Mouse (Mus musculus): ENCODE measurements around the gene Tmem131. TPM values are rescaled to one million over a fixed set of nuclear protein-coding genes. Genes with fewer than 3 reads are reported as not detected.

The Tmem131 gene
- total and polyA plus RNA-seq, 3 experiments = 9.7 to 39.9 (median 11.5) TPM

DNA sequence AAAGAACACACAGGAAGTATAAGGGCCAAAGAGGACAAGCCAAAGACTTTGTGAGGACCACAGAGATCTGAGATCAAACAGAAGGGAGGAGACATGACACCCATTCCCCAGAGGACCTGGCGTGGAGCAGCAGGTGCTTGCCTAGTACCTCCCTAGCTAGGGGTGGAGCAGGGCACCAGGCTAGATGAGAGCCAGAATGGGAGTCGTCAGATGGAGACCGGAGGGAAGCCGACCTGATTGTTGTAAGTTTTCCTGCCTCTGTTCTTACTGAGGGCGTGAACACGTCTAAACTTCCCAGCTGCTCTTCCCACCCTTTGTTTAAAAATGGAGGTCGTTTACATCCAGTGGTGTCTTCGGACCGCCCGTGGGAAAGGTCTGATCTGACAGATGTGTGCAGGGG lies 176.1 kb downstream of the Tmem131 start:
- H3K9me3 ChIP-seq (replicated peaks; ENCODE audit: low read length) = peaks cover 2% of the 10 kb centered on the region
- peak; percentile 24 for DNase-seq (ENCODE audit: extremely low read depth)
- H3K4me3 ChIP-seq (replicated peaks in 1 of 3; ENCODE audit: low read depth in 2 of 3, low read length in 2 of 3, poor library complexity in 1 of 3) = no peak overlapping the region
- in situ Hi-C loops (cut with MboI; ENCODE audit: low pct_ligation_motif_present, low pct_unique_long_range_greater_than_20kb, low sequenced_read_pairs) (no loop called here), dilution Hi-C loops (cut with MboI; ENCODE audit: extremely low pct_ligation_motif_present, extremely low pct_unique_long_range_greater_than_20kb, low sequenced_read_pairs) (no loop called here)
- no peak for TF ChIP-seq PAX5 (IDR thresholded peaks at IDR 0.05; ENCODE audit: low read length)
- no peak for TF ChIP-seq POLR2A (IDR thresholded peaks at IDR 0.05; ENCODE audit: low read depth, low read length)
- no peak for TF ChIP-seq JUN (IDR thresholded peaks at IDR 0.05; ENCODE audit: insufficient read depth, low read depth, low read length)
- no peak for TF ChIP-seq EP300 (IDR thresholded peaks at IDR 0.05; ENCODE audit: low read length)
- no peak for TF ChIP-seq ZMIZ1 (IDR thresholded peaks at IDR 0.05; ENCODE audit: low read depth, low read length)
- no peak for TF ChIP-seq TBP (conservative IDR thresholded peaks at IDR 0.05; ENCODE audit: low read depth, low read length)
- no peak for TF ChIP-seq POLR2AphosphoS2 (IDR thresholded peaks at IDR 0.05; ENCODE audit: low read depth, low read length)
- TF ChIP-seq BHLHE40 (IDR thresholded peaks at IDR 0.05; ENCODE audit: low read depth, low read length) = no peak
- no peak for TF ChIP-seq ZC3H11A (IDR thresholded peaks at IDR 0.05; ENCODE audit: low read depth, low read length)
- TF ChIP-seq UBTF (IDR thresholded peaks at IDR 0.05; ENCODE audit: low read depth, low read length) = no peak
- no peak for TF ChIP-seq SMC3 (IDR thresholded peaks at IDR 0.05; ENCODE audit: low read depth, low read length)
- no peak for TF ChIP-seq RCOR1 (conservative IDR thresholded peaks at IDR 0.05; ENCODE audit: low read depth, low read length)
- no peak for TF ChIP-seq ETS1 (conservative IDR thresholded peaks at IDR 0.05; ENCODE audit: low read depth, low read length)
- no peak for TF ChIP-seq ELF1 (IDR thresholded peaks at IDR 0.05; ENCODE audit: low read depth, low read length)
- no peak for TF ChIP-seq E2F4 (IDR thresholded peaks at IDR 0.05; ENCODE audit: insufficient replicate concordance, low read depth, low read length)
- no peak for TF ChIP-seq HCFC1 (IDR thresholded peaks at IDR 0.05; ENCODE audit: low read depth, low read length)
- TF ChIP-seq CTCF (conservative IDR thresholded peaks at IDR 0.05 in 1 of 2, IDR thresholded peaks at IDR 0.05 in 1 of 2; ENCODE audit: low read depth in 2 of 2, low read length in 2 of 2) = no peak
- no peak overlapping the region for H3K9ac ChIP-seq (ENCODE audit: insufficient read depth, low read depth)
- H3K79me2 ChIP-seq (replicated peaks; ENCODE audit: control insufficient read depth, extremely low read depth, insufficient read depth, poor library complexity, severe bottlenecking) = no peaks in the 10 kb centered on the region
- H3K4me2 ChIP-seq (ENCODE audit: insufficient read depth, low read depth, poor library complexity, severe bottlenecking) = no peak overlapping the region
- peaks cover 9 to 32% of the 10 kb centered on the region in 2 experiments; a peak in 2 of 4 replicates for H3K4me1 ChIP-seq (ENCODE audit: control insufficient read depth in 1 of 2, insufficient read depth in 2 of 2)
- no peaks in the 10 kb centered on the region for H3K36me3 ChIP-seq (replicated peaks in 1 of 2; ENCODE audit: control insufficient read depth in 1 of 2, insufficient read depth in 1 of 2, low read length in 1 of 2)
- no peaks in the 10 kb centered on the region for H3K27me3 ChIP-seq (replicated peaks)
- H3K27ac ChIP-seq (ENCODE audit: insufficient read depth, low read depth) = no peak overlapping the region

DNA sequence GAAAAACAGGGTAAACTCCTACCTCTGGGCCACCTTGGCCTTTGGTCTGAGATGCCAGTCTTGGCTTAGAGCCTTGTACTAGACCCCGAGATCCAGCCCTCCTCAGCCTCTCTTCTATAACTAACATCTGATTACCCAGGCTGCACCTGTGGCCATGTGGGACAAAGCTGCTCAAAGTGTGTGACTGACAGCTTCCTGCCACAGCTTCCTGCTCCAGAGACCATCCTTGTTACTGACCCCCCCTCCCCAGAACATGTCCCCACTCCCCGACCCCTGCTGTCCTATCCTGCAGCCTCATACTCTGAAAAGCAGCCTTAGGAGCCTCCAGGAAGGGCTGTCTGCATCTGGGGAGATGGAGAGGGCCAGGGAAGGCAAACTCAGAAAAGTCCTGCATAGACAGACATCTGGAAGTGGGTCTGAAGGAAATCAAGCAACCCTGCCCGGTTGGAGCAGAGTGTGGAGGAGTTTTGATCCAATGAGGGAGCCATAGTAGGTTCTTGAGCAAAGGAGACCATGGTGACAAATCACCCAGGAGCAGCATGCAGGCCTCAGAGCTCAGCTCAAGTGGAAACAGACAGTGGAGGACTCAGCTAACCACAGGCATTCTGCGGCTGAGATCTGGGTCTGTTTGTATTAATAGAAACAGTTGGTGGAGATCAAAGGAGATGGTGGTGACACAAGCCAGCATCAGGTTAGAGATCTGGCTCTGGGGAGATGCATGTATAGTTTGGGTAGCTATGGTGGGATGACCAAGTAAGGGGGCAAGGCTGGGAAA lies 176.8 kb downstream of the Tmem131 start:
- Histone ChIP-seq H3K4me2 (ENCODE audit: insufficient read depth, low read depth, poor library complexity, severe bottlenecking) (no peak overlapping the region), H3K36me3 (replicated peaks in 1 of 2; ENCODE audit: control insufficient read depth in 1 of 2, insufficient read depth in 1 of 2, low read length in 1 of 2) (no peaks in the 10 kb centered on the region), H3K4me3 (replicated peaks in 1 of 3; ENCODE audit: low read depth in 2 of 3, low read length in 2 of 3, poor library complexity in 1 of 3) (no peak overlapping the region), H3K27ac (ENCODE audit: insufficient read depth, low read depth) (no peak overlapping the region), H3K9ac (ENCODE audit: insufficient read depth, low read depth) (no peak overlapping the region), H3K9me3 (replicated peaks; ENCODE audit: low read length) (peaks cover 2% of the 10 kb centered on the region), H3K4me1 (ENCODE audit: control insufficient read depth in 1 of 2, insufficient read depth in 2 of 2) (peaks cover 7 to 25% of the 10 kb centered on the region in 2 experiments; a peak in 2 of 4 replicates), H3K79me2 (replicated peaks; ENCODE audit: control insufficient read depth, extremely low read depth, insufficient read depth, poor library complexity, severe bottlenecking) (no peaks in the 10 kb centered on the region), H3K27me3 (replicated peaks) (no peaks in the 10 kb centered on the region)
- DNase-seq (ENCODE audit: extremely low read depth) = peak; percentile 37
- in situ Hi-C loops (cut with MboI; ENCODE audit: low pct_ligation_motif_present, low pct_unique_long_range_greater_than_20kb, low sequenced_read_pairs) (no loop called here), dilution Hi-C loops (cut with MboI; ENCODE audit: extremely low pct_ligation_motif_present, extremely low pct_unique_long_range_greater_than_20kb, low sequenced_read_pairs) (no loop called here)
- TF ChIP-seq CHD1 (IDR thresholded peaks at IDR 0.05; ENCODE audit: low read depth, low read length) = no peak

Measured in CH12.LX (cell line).